Mouse (Mus musculus) stomach, embryonic 15.5 days (tissue): Measurements from ENCODE around the gene Pkp3. TPM values are rescaled to one million over a fixed set of nuclear protein-coding genes. Genes with fewer than 3 reads are reported as not detected.

Experiments used
- ATAC-seq: fragments of 200-750 bp; cut with Nextera tagmentation; 2 replicates; pipeline ENCODE4 v1.8.0; 2017; ENCODE audit warnings: low read depth, moderate number of reproducible peaks, moderate TSS enrichment; ENCODE audit not compliant: insufficient read depth, low FRiP score
- H3K27ac ChIP-seq: fragments of 300-500 bp; sonication (generic); 2 replicates; pipeline ENCODE4 v1.5.1; 2015; ENCODE audit warnings: mild to moderate bottlenecking, inconsistent platforms
- H3K27me3 ChIP-seq: fragments of 300-500 bp; sonication (generic); replicated peaks from 2 replicates; pipeline ENCODE4 v1.6.1; 2015; ENCODE audit warnings: inconsistent platforms
- H3K36me3 ChIP-seq: fragments of 300-500 bp; sonication (generic); 2 replicates; pipeline ENCODE4 v1.6.1; 2015; ENCODE audit warnings: inconsistent platforms
- H3K4me1 ChIP-seq: fragments of 300-500 bp; sonication (generic); 2 replicates; pipeline ENCODE4 v1.6.1; 2015; ENCODE audit warnings: inconsistent platforms
- H3K4me2 ChIP-seq: fragments of 300-500 bp; sonication (generic); 2 replicates; pipeline ENCODE4 v1.6.1; 2015; ENCODE audit warnings: mild to moderate bottlenecking, inconsistent platforms
- H3K4me3 ChIP-seq: fragments of 300-500 bp; sonication (generic); replicated peaks from 2 replicates; pipeline ENCODE4 v1.5.1; 2015; ENCODE audit warnings: inconsistent platforms
- H3K9ac ChIP-seq: fragments of 300-500 bp; sonication (generic); 2 replicates; pipeline ENCODE4 v1.6.1; 2015; ENCODE audit warnings: inconsistent platforms
- H3K9me3 ChIP-seq: fragments of 300-500 bp; sonication (generic); 2 replicates; pipeline ENCODE4 v1.6.1; 2016; ENCODE audit warnings: inconsistent platforms
- WGBS: fragments of 180-500 bp; shearing (Covaris S2); methylation state at CpG from one replicate; pipeline ENCODE4 v1.1.7; 2015; 5-methylcytosine and 5-hydroxymethylcytosine counted together
- polyA plus RNA-seq: library from polyadenylated mRNA; unstranded; fragments of >200 nt; fragmentation: Nextera tagmentation; extraction: Ambion mirVana; gene quantifications from 2 replicates; pipeline ENCODE4 v1.2.1, GENCODE M21; 2015

Pkp3 gene
- polyA plus RNA-seq, 1 experiment from 2014 or later, result 47.2 TPM

DNA sequence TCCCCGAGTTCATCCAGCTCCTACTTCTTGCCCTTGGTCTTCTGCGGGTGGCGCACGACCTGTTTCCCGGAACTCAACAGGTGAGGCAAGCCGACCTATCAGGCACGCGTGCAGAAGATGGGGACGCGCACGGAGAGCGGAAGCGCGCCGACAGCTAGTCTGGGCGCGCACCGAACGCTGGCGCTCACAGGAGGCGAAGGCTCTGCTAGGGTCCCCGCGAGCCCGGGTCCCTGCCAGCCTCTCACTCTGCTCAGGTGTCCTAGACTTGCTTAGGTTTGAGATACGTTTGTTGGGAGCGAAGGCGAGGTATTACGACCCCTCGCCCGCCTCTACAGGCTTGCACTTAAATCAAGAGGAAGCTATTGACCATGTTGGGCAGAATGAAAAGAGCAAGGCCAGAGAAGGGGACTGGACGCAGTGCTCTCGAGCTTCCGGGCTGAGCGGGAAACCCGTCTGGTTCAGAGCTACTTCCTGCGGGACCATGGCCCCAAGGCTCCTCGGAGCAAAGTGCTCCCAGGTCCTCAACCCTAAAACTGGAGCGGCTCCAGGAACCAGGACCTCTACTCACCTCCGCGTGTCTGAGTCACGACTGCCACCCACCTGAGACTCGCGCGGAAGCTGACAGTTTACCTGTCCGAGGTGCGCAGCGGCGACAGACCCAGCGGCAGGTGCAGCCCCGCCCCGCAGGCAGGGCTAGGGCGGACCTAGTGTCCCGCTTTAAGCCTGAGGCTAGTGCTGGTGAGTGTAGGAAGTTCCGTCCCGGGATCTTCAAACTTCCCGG, 22.1 kb downstream of the Pkp3 start, which contains the start of gene Sigirr:
Gene Sigirr, minus strand, starts transcription at position 662 of the 781 bp plus-strand sequence.
- Histone ChIP-seq H3K9ac (peak within 1 kb of the TSS; percentile 29), H3K27me3 (peaks cover 5% of the 10 kb centered on the region; the same call in 1 of the 2 replicates), H3K4me2 (peak within 1 kb of the TSS; percentile 90), H3K27ac (peak within 1 kb of the TSS; percentile 85), H3K4me1 (peaks cover 18% of the 10 kb centered on the region), H3K36me3 (no peaks in the 10 kb centered on the region), H3K9me3 (no peaks in the 10 kb centered on the region), H3K4me3 (peak within 1 kb of the TSS; percentile 48)
- ATAC-seq, result peak; percentile 76
- under 1% methylated on average over 56 of the region's 56 CpGs for WGBS

DNA sequence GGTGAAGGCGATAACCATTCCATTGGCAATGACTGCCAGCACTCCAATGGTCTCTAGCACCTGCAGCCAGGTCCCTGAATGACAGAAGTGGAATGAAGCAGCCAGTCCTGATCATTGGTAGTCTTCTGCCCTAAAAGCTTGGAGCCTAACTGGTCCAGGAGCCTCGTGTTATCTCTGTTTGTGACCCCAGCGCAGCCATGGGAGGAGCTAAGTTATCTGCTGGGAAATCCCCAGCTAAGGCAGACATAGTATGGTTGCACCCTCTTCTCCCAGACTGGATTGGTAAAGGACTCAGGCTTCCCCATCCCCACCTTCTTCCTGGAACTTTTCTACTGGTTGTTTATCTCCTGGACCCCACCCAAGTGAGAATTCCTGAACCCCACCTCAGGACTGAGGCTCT, 25.1 kb downstream of the Pkp3 start:
- Histone ChIP-seq H3K9me3 (no peaks in the 10 kb centered on the region), H3K4me2 (no peak overlapping the region), H3K9ac (no peak overlapping the region), H3K36me3 (no peaks in the 10 kb centered on the region), H3K4me1 (peaks cover 11% of the 10 kb centered on the region; the same call in 1 of the 2 replicates), H3K27ac (no peak overlapping the region), H3K27me3 (peaks cover 5% of the 10 kb centered on the region; the same call in 1 of the 2 replicates), H3K4me3 (no peak overlapping the region)
- 59% methylated on average over 3 of the region's 3 CpGs for WGBS
- ATAC-seq, result no peak

DNA sequence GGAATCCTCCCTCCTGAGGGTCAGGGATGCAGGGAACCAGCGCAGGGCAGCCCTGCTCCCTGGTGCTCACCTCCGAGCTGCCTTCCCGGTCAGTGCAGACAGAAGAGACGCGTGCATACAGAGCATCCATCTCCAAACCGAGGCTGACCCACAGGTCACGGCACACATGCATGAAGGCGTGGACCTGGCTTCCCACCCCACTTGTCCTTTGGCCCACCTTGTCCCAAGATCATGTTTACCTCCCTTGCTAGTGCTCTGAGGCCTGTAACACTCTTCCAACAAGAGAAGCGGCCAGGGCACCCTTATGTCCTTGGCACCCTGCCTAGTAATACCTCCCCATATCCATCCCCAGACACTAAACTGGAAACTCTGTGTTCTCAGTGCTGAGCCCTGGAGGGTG, 37.9 kb downstream of the Pkp3 start:
- Histone ChIP-seq H3K4me2 (no peak overlapping the region), H3K4me1 (no peaks in the 10 kb centered on the region; the same call in none of the 2 replicates), H3K4me3 (no peak overlapping the region), H3K27ac (no peak overlapping the region), H3K27me3 (no peaks in the 10 kb centered on the region), H3K9ac (no peak overlapping the region), H3K9me3 (no peaks in the 10 kb centered on the region), H3K36me3 (no peaks in the 10 kb centered on the region)
- WGBS, result 88% methylated on average over 9 of the region's 9 CpGs
- ATAC-seq, result no peak

DNA sequence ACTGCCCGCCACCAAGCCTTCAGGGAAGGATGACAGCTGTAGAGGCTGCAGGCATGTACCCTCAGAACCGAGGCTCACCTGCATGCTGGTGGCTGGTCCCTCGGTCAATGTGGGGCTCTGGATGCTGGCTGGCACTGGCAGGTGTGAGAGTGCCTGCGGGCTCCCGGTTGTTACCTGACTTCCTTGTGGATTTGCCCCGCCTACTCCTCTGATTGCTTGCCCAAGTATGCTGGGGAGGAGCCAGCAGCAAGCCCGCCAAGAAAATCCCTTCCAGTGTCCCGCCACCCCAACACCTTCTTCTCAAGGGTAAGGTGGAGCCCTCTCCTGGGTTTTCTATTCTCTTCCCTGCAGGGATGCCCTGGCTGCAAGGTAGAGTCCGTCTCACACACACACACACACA, 39.6 kb downstream of the Pkp3 start, which contains the start of gene Ano9:
Gene Ano9, minus strand, starts transcription at position 171 of the 400 bp plus-strand sequence.
- Histone ChIP-seq H3K27ac (peak within 1 kb of the TSS; percentile 40; the same call in 1 of the 2 replicates), H3K27me3 (no peaks in the 10 kb centered on the region), H3K4me3 (peak within 1 kb of the TSS; percentile 30), H3K4me2 (peak within 1 kb of the TSS; percentile 50), H3K36me3 (no peaks in the 10 kb centered on the region), H3K9ac (no peak within 1 kb of the TSS), H3K9me3 (no peaks in the 10 kb centered on the region), H3K4me1 (peaks cover 4% of the 10 kb centered on the region)
- 11% methylated on average over 9 of the region's 9 CpGs for WGBS
- ATAC-seq, result peak; percentile 65; the same call in 1 of the 2 replicates

DNA sequence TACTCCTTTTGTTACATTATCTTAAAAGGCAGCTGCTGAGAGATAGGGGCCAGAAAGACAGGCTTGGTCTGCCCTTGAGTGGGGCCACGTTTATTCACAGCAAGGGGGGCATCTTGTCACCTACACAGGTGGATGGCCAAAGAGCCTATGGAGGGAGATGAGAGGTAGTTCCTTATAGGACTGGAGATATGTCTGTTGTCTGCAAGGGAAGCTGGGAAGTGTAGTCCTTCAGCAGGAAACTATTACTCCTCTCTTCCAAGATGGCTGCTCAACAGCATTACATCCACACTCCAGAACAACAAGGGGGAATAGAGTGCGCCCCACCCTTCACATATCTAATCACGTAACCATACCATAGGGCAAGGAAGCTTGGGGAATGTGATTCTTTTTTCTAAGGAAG, 41.5 kb downstream of the Pkp3 start:
- H3K27me3 ChIP-seq, result no peaks in the 10 kb centered on the region
- WGBS, result 61% methylated on average over 3 of the region's 3 CpGs
- ATAC-seq, result no peak

DNA sequence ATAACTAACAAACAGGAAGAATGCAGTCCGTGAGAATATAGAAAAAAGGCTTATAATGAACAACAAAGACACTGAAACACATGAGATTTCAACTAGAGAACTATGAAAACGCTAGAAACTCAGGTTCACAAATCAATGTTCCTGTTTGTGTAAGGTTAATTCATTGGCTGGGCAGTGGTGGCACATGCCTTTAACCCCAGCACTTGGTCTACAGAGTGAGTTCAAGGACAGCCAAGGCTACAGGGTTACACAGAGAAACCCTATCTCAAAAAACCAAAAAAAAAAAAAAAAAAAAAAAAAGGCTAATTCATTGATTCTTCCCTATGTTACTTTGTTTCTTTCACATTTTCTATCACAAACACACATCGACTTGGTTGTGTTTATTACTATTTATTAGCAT, 42.6 kb downstream of the Pkp3 start:
- no peaks in the 10 kb centered on the region for H3K36me3 ChIP-seq
- H3K4me3 ChIP-seq, result no peak overlapping the region
- H3K4me2 ChIP-seq, result no peak overlapping the region
- no peaks in the 10 kb centered on the region for H3K27me3 ChIP-seq
- H3K27ac ChIP-seq, result no peak overlapping the region
- H3K9ac ChIP-seq, result no peak overlapping the region
- no peak for ATAC-seq
- WGBS, result 80% methylated on average over 3 of the region's 3 CpGs
- H3K4me1 ChIP-seq, result peaks cover 4% of the 10 kb centered on the region
- no peaks in the 10 kb centered on the region for H3K9me3 ChIP-seq

More for the DNA sequence above, 41.5 kb downstream of the Pkp3 start:
- Histone ChIP-seq H3K4me2 (no peak overlapping the region), H3K36me3 (no peaks in the 10 kb centered on the region), H3K9ac (no peak overlapping the region), H3K4me3 (no peak overlapping the region), H3K9me3 (no peaks in the 10 kb centered on the region), H3K4me1 (peaks cover 4% of the 10 kb centered on the region), H3K27ac (no peak overlapping the region)

DNA sequence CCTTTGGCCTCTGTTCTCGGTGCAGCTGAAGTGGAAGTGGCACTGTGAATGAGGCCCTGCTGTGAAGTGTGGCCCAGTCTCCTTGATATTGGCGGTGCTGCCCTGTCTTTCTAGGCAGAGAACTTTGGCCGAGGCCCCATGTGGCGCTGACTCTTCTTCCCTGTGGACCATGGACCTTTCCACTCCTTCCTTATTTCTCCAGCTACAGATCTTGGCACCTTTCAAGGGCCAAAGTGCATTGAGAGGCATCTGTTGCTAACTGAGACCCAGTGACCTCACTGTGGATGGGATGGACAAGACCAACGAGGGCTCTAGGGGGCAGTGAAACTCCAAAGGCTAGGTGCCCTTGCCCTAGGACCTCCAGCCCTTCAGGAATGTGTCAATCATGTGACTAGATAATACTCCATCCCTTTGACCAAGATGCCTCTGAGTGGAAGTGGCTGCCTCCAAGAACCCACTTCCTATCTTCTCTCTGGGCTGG, 43.1 kb downstream of the Pkp3 start:
- Histone ChIP-seq H3K4me2 (no peak overlapping the region), H3K36me3 (no peaks in the 10 kb centered on the region), H3K4me1 (peaks cover 4% of the 10 kb centered on the region), H3K27ac (peak overlapping the region; percentile 7; the same call in 1 of the 2 replicates), H3K9me3 (no peaks in the 10 kb centered on the region), H3K27me3 (no peaks in the 10 kb centered on the region), H3K9ac (no peak overlapping the region), H3K4me3 (no peak overlapping the region)
- no peak for ATAC-seq
- 75% methylated on average over 5 of the region's 5 CpGs for WGBS

DNA sequence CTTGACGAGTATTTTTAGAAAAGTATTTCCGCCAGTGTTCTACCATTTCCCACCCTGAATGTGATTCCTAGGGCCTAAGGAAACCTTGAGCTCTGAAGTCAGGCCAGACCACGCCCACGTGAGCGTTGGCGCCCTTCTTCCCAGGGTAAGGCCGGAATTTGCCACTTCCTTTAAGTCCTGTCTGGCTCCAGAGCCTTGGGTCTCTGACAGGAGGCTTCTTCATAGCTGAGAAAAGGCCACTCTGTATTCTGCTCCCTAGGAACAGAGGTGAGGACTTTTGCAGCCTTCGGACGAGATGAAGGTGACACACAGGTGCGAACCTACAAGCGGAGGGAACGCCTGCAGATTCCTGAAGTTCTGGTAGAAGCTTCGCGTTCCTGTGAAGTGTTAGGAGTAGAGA, 44.2 kb downstream of the Pkp3 start, which contains the start of gene Ptdss2:
Gene Ptdss2, plus strand, starts transcription at position 138 of the 400 bp plus-strand sequence.
- H3K36me3 ChIP-seq, result no peaks in the 10 kb centered on the region
- peak within 1 kb of the TSS; percentile 48 for H3K9ac ChIP-seq
- peak within 1 kb of the TSS; percentile 77 for H3K4me2 ChIP-seq
- peak within 1 kb of the TSS; percentile 87 for H3K27ac ChIP-seq
- no peaks in the 10 kb centered on the region for H3K27me3 ChIP-seq
- peaks cover 4% of the 10 kb centered on the region; the same call in 1 of the 2 replicates for H3K4me1 ChIP-seq
- WGBS, result 36% methylated on average over 14 of the region's 14 CpGs
- ATAC-seq, result no peak
- peak within 1 kb of the TSS; percentile 70 for H3K4me3 ChIP-seq
- H3K9me3 ChIP-seq, result no peaks in the 10 kb centered on the region

DNA sequence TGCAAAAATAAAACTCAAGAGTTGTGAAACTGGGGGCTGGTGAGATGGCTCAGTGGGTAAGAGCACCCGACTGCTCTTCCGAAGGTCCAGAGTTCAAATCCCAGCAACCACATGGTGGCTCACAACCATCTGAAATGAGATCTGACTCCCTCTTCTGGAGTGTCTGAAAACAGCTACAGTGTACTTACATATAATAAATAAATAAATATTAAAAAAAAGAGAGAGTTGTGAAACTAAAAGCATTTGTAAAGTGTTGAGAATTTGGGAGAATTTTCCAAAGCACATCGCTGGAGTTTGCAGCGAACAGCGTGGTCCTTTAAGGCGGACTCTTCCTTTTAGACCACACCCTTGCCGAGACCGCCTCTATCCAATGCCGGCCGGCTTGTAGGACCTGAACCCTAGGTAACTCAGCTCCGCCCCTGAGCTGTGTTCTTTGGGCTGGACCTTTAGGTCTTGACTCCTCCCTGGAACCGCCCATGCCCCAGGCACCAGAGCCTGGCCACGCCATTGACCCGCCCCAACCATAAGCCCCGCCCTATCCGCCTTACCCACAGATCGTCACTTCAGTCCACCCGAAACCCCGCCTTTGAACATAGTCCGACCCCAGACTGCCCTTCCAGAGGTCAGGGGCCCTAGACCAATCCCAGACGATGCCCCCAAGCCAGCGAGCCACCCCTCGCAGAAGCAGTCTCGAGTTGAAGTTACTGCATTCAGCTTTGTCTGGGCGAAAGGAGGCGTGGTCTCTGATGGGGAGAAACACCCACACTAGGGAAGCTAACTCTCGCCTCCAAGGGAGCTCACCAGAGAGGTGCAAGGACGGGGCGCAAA, 44.9 kb downstream of the Pkp3 start:
- under 1% methylated on average over 29 of the region's 29 CpGs for WGBS
- peak; percentile 99 for ATAC-seq
- Histone ChIP-seq H3K9ac (peak overlapping the region; percentile 48), H3K4me1 (peaks cover 4% of the 10 kb centered on the region; the same call in 1 of the 2 replicates), H3K27ac (peak overlapping the region; percentile 87), H3K9me3 (no peaks in the 10 kb centered on the region), H3K27me3 (no peaks in the 10 kb centered on the region), H3K4me3 (peak overlapping the region; percentile 70), H3K4me2 (peak overlapping the region; percentile 77), H3K36me3 (no peaks in the 10 kb centered on the region)

DNA sequence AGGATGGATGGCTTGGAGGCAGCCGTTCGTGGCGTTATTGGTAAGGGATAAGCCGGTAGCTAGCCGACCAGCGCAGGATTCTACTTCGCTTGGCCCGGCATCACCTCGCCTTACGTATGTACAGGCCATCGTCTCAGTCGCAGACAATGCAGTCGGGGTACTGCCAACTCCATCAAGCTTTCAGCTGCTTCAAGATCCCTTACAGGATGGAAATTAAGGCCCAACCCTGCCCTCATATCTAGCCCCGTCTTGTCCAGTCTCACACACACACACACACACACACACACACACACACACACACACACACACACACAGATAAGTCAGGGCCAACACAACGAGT, 45.5 kb downstream of the Pkp3 start:
- Histone ChIP-seq H3K4me3 (peak overlapping the region; percentile 70), H3K27me3 (no peaks in the 10 kb centered on the region), H3K4me1 (peaks cover 4% of the 10 kb centered on the region; the same call in 1 of the 2 replicates), H3K4me2 (peak overlapping the region; percentile 77), H3K9ac (peak overlapping the region; percentile 48), H3K27ac (peak overlapping the region; percentile 87), H3K36me3 (no peaks in the 10 kb centered on the region), H3K9me3 (no peaks in the 10 kb centered on the region)
- WGBS, result 3% methylated on average over 15 of the region's 15 CpGs
- ATAC-seq, result no peak

DNA sequence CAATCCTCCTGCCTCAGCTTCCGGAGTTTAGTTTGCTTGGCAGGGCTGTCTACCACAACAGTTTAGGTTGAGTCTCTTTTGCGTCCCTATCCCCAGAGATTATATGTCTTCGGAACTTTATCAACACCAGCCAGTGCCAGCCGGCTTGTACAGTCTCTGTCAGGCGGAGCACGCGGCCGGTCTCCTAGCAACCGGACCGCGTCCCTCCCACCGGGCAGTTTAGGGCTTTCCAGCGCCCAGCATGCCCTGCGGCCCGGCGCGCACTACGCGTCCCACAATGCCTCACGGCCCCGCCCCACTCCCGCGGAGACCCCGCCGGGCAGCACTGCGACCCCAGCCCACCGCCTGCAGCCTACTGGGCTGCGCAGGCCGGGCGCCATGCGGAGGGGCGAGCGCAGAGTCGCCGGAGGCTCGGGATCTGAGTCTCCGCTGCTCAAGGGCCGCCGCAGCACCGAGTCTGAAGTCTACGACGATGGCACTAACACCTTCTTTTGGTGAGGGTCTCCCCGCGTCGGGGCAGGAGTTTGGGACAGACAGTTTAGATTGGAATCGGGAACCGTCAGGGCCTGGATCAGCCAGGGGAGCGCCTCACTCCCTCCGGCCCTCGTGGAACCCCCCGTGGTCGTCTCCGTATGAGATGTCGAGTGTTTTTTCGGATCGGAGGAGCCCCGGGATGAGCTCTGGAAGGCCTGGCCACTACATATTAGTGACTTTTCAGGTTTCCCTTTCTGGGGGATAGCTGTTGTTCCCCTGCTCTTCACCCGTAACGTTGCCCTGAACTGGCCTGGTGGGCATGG, 53.2 kb downstream of the Pkp3 start:
- peak overlapping the region; percentile 48; the same call in 1 of the 2 replicates for H3K27ac ChIP-seq
- no peaks in the 10 kb centered on the region for H3K27me3 ChIP-seq
- peak overlapping the region; percentile 93 for H3K4me3 ChIP-seq
- peak overlapping the region; percentile 81 for H3K4me2 ChIP-seq
- WGBS, result under 1% methylated on average over 59 of the region's 59 CpGs
- H3K4me1 ChIP-seq, result peaks cover 13% of the 10 kb centered on the region
- peaks cover 3% of the 10 kb centered on the region; the same call in 1 of the 2 replicates for H3K36me3 ChIP-seq
- peak; percentile 98 for ATAC-seq
- no peaks in the 10 kb centered on the region for H3K9me3 ChIP-seq
- peak overlapping the region; percentile 96 for H3K9ac ChIP-seq
